Mouse (Mus musculus): ENCODE data around the gene Tmie. TPM values are rescaled to one million over a fixed set of nuclear protein-coding genes. Genes with fewer than 3 reads are reported as not detected.

Gene Tmie
- polyA plus RNA-seq, 1 experiment from 2014 or later, result 1.1 TPM

- H3K4me2 ChIP-seq, result no peak overlapping the region
- no peak for ATAC-seq (ENCODE audit: borderline replicate concordance, extremely low read depth, low FRiP score, low TSS enrichment)
Observed at GRCm38 (mm10) chr9:110901204-110901603, 21.3 kb upstream of the Tmie start.

GRCm38 (mm10) chr9:110899451-110900008 is 19.6 kb upstream of the Tmie start:
- Histone ChIP-seq H3K36me3 (no peaks in the 10 kb centered on the region), H3K9ac (no peak overlapping the region), H3K4me2 (no peak overlapping the region), H3K9me3 (no peaks in the 10 kb centered on the region), H3K4me1 (0 out of 2 replicates have a peak, but pooled peaks cover 8% of the 10 kb centered on the region), H3K27me3 (no peaks in the 10 kb centered on the region), H3K4me3 (no peak overlapping the region), H3K27ac (no peak overlapping the region)
- ATAC-seq (ENCODE audit: borderline replicate concordance, extremely low read depth, low FRiP score, low TSS enrichment), result no peak
- WGBS, result 38% methylated on average over 10 of the region's 10 CpGs

More at GRCm38 (mm10) chr9:110901204-110901603, 21.3 kb upstream of the Tmie start:
- Histone ChIP-seq H3K27me3 (no peaks in the 10 kb centered on the region), H3K9ac (no peak overlapping the region), H3K4me1 (0 out of 2 replicates have a peak, but pooled peaks cover 5% of the 10 kb centered on the region), H3K9me3 (no peaks in the 10 kb centered on the region), H3K4me3 (no peak overlapping the region), H3K27ac (no peak overlapping the region), H3K36me3 (no peaks in the 10 kb centered on the region)
- WGBS, result 90% methylated on average over 6 of the region's 6 CpGs

GRCm38 (mm10) chr9:110896595-110896994 is 16.7 kb upstream of the Tmie start:
- no peaks in the 10 kb centered on the region for H3K9me3 ChIP-seq
- no peak overlapping the region for H3K27ac ChIP-seq
- H3K9ac ChIP-seq, result no peak overlapping the region
- no peak overlapping the region for H3K4me3 ChIP-seq
- 9% methylated on average over 6 of the region's 6 CpGs for WGBS
- 0 out of 2 replicates have a peak, but pooled peaks cover 8% of the 10 kb centered on the region for H3K4me1 ChIP-seq
- no peaks in the 10 kb centered on the region; the same call in 1 of the 2 replicates for H3K36me3 ChIP-seq
- H3K27me3 ChIP-seq, result no peaks in the 10 kb centered on the region
- peak; percentile 44; the same call in 1 of the 2 replicates for ATAC-seq (ENCODE audit: borderline replicate concordance, extremely low read depth, low FRiP score, low TSS enrichment)
- 0 out of 2 replicates have a peak overlapping the region, but pooled peaks have one; percentile 30 for H3K4me2 ChIP-seq

GRCm38 (mm10) chr9:110895994-110896393 is 16.1 kb upstream of the Tmie start:
- 18% methylated on average over 7 of the region's 7 CpGs for WGBS
- H3K27ac ChIP-seq, result no peak overlapping the region
- no peak overlapping the region for H3K9ac ChIP-seq
- H3K4me1 ChIP-seq, result 0 out of 2 replicates have a peak, but pooled peaks cover 8% of the 10 kb centered on the region
- H3K27me3 ChIP-seq, result no peaks in the 10 kb centered on the region
- no peaks in the 10 kb centered on the region; the same call in 1 of the 2 replicates for H3K36me3 ChIP-seq
- peak overlapping the region; percentile 30; the same call in 1 of the 2 replicates for H3K4me2 ChIP-seq
- no peak for ATAC-seq (ENCODE audit: borderline replicate concordance, extremely low read depth, low FRiP score, low TSS enrichment)
- H3K9me3 ChIP-seq, result no peaks in the 10 kb centered on the region
- no peak overlapping the region for H3K4me3 ChIP-seq

GRCm38 (mm10) chr9:110895507-110895906 is 15.6 kb upstream of the Tmie start:
- no peaks in the 10 kb centered on the region for H3K9me3 ChIP-seq
- no peak overlapping the region for H3K4me2 ChIP-seq
- 0 out of 2 replicates have a peak, but pooled peaks cover 13% of the 10 kb centered on the region for H3K4me1 ChIP-seq
- H3K27me3 ChIP-seq, result no peaks in the 10 kb centered on the region
- no peak for ATAC-seq (ENCODE audit: borderline replicate concordance, extremely low read depth, low FRiP score, low TSS enrichment)
- WGBS, result 51% methylated on average over 5 of the region's 5 CpGs
- no peak overlapping the region for H3K27ac ChIP-seq
- H3K9ac ChIP-seq, result no peak overlapping the region
- H3K36me3 ChIP-seq, result no peaks in the 10 kb centered on the region; the same call in 1 of the 2 replicates
- H3K4me3 ChIP-seq, result no peak overlapping the region

- no peak overlapping the region for H3K4me3 ChIP-seq
- no peaks in the 10 kb centered on the region; the same call in 1 of the 2 replicates for H3K36me3 ChIP-seq
- H3K9me3 ChIP-seq, result no peaks in the 10 kb centered on the region
- H3K4me1 ChIP-seq, result 0 out of 2 replicates have a peak, but pooled peaks cover 15% of the 10 kb centered on the region
- H3K9ac ChIP-seq, result no peak overlapping the region
- H3K27ac ChIP-seq, result no peak overlapping the region
- WGBS, result 62% methylated on average over 10 of the region's 10 CpGs
- H3K27me3 ChIP-seq, result no peaks in the 10 kb centered on the region
- no peak overlapping the region for H3K4me2 ChIP-seq
- ATAC-seq (ENCODE audit: borderline replicate concordance, extremely low read depth, low FRiP score, low TSS enrichment), result no peak
Observed at GRCm38 (mm10) chr9:110893429-110893828, 13.5 kb upstream of the Tmie start.

GRCm38 (mm10) chr9:110892552-110892951 is 12.6 kb upstream of the Tmie start:
- Histone ChIP-seq H3K27ac (no peak overlapping the region), H3K9me3 (no peaks in the 10 kb centered on the region), H3K36me3 (no peaks in the 10 kb centered on the region; the same call in 1 of the 2 replicates), H3K4me3 (no peak overlapping the region), H3K9ac (no peak overlapping the region), H3K4me2 (no peak overlapping the region), H3K4me1 (0 out of 2 replicates have a peak, but pooled peaks cover 15% of the 10 kb centered on the region), H3K27me3 (no peaks in the 10 kb centered on the region)
- 78% methylated on average over 3 of the region's 3 CpGs for WGBS
- no peak for ATAC-seq (ENCODE audit: borderline replicate concordance, extremely low read depth, low FRiP score, low TSS enrichment)

- H3K27ac ChIP-seq, result no peak overlapping the region
Observed at GRCm38 (mm10) chr9:110891077-110891828, 11.3 kb upstream of the Tmie start.

GRCm38 (mm10) chr9:110890026-110890783 is 10.3 kb upstream of the Tmie start:
- no peaks in the 10 kb centered on the region for H3K9me3 ChIP-seq
- H3K4me2 ChIP-seq, result no peak overlapping the region
- no peak overlapping the region for H3K9ac ChIP-seq
- H3K4me3 ChIP-seq, result no peak overlapping the region
- 16% methylated on average over 21 of the region's 21 CpGs for WGBS
- H3K27ac ChIP-seq, result no peak overlapping the region
- ATAC-seq (ENCODE audit: borderline replicate concordance, extremely low read depth, low FRiP score, low TSS enrichment), result no peak
- 0 out of 2 replicates have a peak, but pooled peaks cover 7% of the 10 kb centered on the region for H3K4me1 ChIP-seq
- no peaks in the 10 kb centered on the region; the same call in 1 of the 2 replicates for H3K36me3 ChIP-seq
- no peaks in the 10 kb centered on the region for H3K27me3 ChIP-seq

More at GRCm38 (mm10) chr9:110891077-110891828, 11.3 kb upstream of the Tmie start:
- H3K4me3 ChIP-seq, result no peak overlapping the region
- no peaks in the 10 kb centered on the region for H3K9me3 ChIP-seq
- no peak overlapping the region for H3K9ac ChIP-seq
- H3K4me2 ChIP-seq, result no peak overlapping the region
- WGBS, result 75% methylated on average over 12 of the region's 12 CpGs
- 0 out of 2 replicates have a peak, but pooled peaks cover 11% of the 10 kb centered on the region for H3K4me1 ChIP-seq
- H3K36me3 ChIP-seq, result no peaks in the 10 kb centered on the region; the same call in 1 of the 2 replicates
- H3K27me3 ChIP-seq, result no peaks in the 10 kb centered on the region
- ATAC-seq (ENCODE audit: borderline replicate concordance, extremely low read depth, low FRiP score, low TSS enrichment), result peak; percentile 12; the same call in 1 of the 2 replicates

- Histone ChIP-seq H3K36me3 (no peaks in the 10 kb centered on the region; the same call in 1 of the 2 replicates), H3K27ac (no peak overlapping the region), H3K27me3 (no peaks in the 10 kb centered on the region), H3K4me2 (no peak overlapping the region), H3K4me1 (0 out of 2 replicates have a peak, but pooled peaks cover 7% of the 10 kb centered on the region), H3K9me3 (no peaks in the 10 kb centered on the region), H3K9ac (no peak overlapping the region), H3K4me3 (no peak overlapping the region)
- 90% methylated on average over 14 of the region's 14 CpGs for WGBS
- ATAC-seq (ENCODE audit: borderline replicate concordance, extremely low read depth, low FRiP score, low TSS enrichment), result no peak
Observed at GRCm38 (mm10) chr9:110888935-110889334, 9.0 kb upstream of the Tmie start.

Measured in lung, embryonic 15.5 days (tissue).